Mouse (Mus musculus) right cerebral cortex, adult 2 months (tissue): ENCODE data around the gene Olfr1043.
"Not testable (repeated sequence)": the region's sequence is repeated elsewhere in the genome, so short reads cannot be mapped to it uniquely, and the experiment has no call there.

ENCODE experiments used
- DNase-seq, 2 experiments: peaks; one replicate each; pipeline ENCODE4 v3.0.0; 2021 to 2022; ENCODE audit warnings: low spot score in 2 of 2

Olfr1043 gene

GRCm38 (mm10) chr2:86167422-86167821 is at the start of gene Olfr1043:
TSS of gene Olfr1043 (minus strand) at chr2:86167522.
- no peak for DNase-seq

GRCm38 (mm10) chr2:86202909-86203308 is 35.6 kb upstream of the Olfr1043 start, which contains the start of gene Olfr1045:
TSS of gene Olfr1045 (minus strand) at chr2:86203009.
- DNase-seq, result no peak

- no peak for DNase-seq
These were observed 28.5 kb upstream of the Olfr1043 start for GRCm38 (mm10) chr2:86195863-86196262.

- no peak for DNase-seq
These were observed 18.3 kb upstream of the Olfr1043 start, which contains the start of gene Olfr52 for GRCm38 (mm10) chr2:86185583-86185982. TSS of gene Olfr52 (minus strand) at chr2:86185683.

- DNase-seq, result no peak
These were observed 12.6 kb upstream of the Olfr1043 start for GRCm38 (mm10) chr2:86179950-86180349.

- DNase-seq, result no peak
These were observed 10.4 kb upstream of the Olfr1043 start, which contains the start of gene Olfr1044 for GRCm38 (mm10) chr2:86177720-86178119. TSS of gene Olfr1044 (minus strand) at chr2:86177820.

GRCm38 (mm10) chr2:86175422-86175821 is 8.1 kb upstream of the Olfr1043 start:
- DNase-seq, result not testable (repeated sequence)

- DNase-seq, result no peak
These were observed 5.6 kb downstream of the Olfr1043 start, which contains the start of gene Olfr1042 for GRCm38 (mm10) chr2:86161738-86162137. TSS of gene Olfr1042 (minus strand) at chr2:86161838.

GRCm38 (mm10) chr2:86146632-86147031 is 20.7 kb downstream of the Olfr1043 start, which contains the start of gene Olfr1040:
TSS of gene Olfr1040 (minus strand) at chr2:86146732.
- DNase-seq, result no peak

- DNase-seq, result no peak
These were observed 31.5 kb downstream of the Olfr1043 start, which contains the start of gene Olfr1039 for GRCm38 (mm10) chr2:86135828-86136227. TSS of gene Olfr1039 (minus strand) at chr2:86135928.
